Mouse (Mus musculus): ENCODE measurements at regions not wholly inside any gene's neighbourhood (a gene's known extent, or its start where the extent isn't known, plus 50 kb on each side); places are given as distances from the start of the nearest gene placed in this dataset.

GRCm38 (mm10) chr3:101660635-101661034 lies 56.2 kb upstream of the Atp1a1 start:
- 89% methylated on average over 6 of the region's 6 CpGs for WGBS
- no peaks in the 10 kb centered on the region for H3K27me3 ChIP-seq (ENCODE audit: control insufficient read depth, insufficient read depth, low read length)
- no peaks in the 10 kb centered on the region for H3K4me1 ChIP-seq (ENCODE audit: control insufficient read depth, insufficient read depth, insufficient read length)
- no peak overlapping the region for H3K27ac ChIP-seq (ENCODE audit: insufficient read depth, low read length)
- no peak for DNase-seq (ENCODE audit: low read depth in 1 of 2, low spot score in 2 of 2)
- H3K4me3 ChIP-seq (ENCODE audit: extremely low read depth, insufficient read depth, insufficient read length) = no peak overlapping the region
- TF ChIP-seq CTCF (IDR thresholded peaks at IDR 0.05; ENCODE audit: extremely low read depth, insufficient read depth, insufficient read length, insufficient replicate concordance) = no peak
- TF ChIP-seq POLR2A (IDR thresholded peaks at IDR 0.05; ENCODE audit: low read depth, low read length) = no peak
- no peaks in the 10 kb centered on the region for H3K36me3 ChIP-seq (ENCODE audit: control insufficient read depth, insufficient read depth, low read length)

- DNase-seq (ENCODE audit: low read depth in 1 of 2, low spot score in 2 of 2) = no peak
- H3K4me1 ChIP-seq (ENCODE audit: control insufficient read depth, insufficient read depth, insufficient read length) = no peaks in the 10 kb centered on the region
- WGBS = 93% methylated on average over 4 of the region's 4 CpGs
- H3K4me3 ChIP-seq (ENCODE audit: extremely low read depth, insufficient read depth, insufficient read length) = no peak overlapping the region
- H3K36me3 ChIP-seq (ENCODE audit: control insufficient read depth, insufficient read depth, low read length) = no peaks in the 10 kb centered on the region
- no peak overlapping the region for H3K27ac ChIP-seq (ENCODE audit: insufficient read depth, low read length)
- no peaks in the 10 kb centered on the region for H3K27me3 ChIP-seq (ENCODE audit: control insufficient read depth, insufficient read depth, low read length)
- TF ChIP-seq CTCF (IDR thresholded peaks at IDR 0.05; ENCODE audit: extremely low read depth, insufficient read depth, insufficient read length, insufficient replicate concordance) = no peak
- no peak for TF ChIP-seq POLR2A (IDR thresholded peaks at IDR 0.05; ENCODE audit: low read depth, low read length)
Observed at GRCm38 (mm10) chr3:101660176-101660575, 55.7 kb upstream of the Atp1a1 start.

- Histone ChIP-seq H3K4me1 (ENCODE audit: control insufficient read depth, insufficient read depth, insufficient read length) (no peaks in the 10 kb centered on the region), H3K36me3 (ENCODE audit: control insufficient read depth, insufficient read depth, low read length) (no peaks in the 10 kb centered on the region), H3K4me3 (ENCODE audit: extremely low read depth, insufficient read depth, insufficient read length) (no peak overlapping the region), H3K27ac (ENCODE audit: insufficient read depth, low read length) (no peak overlapping the region), H3K27me3 (ENCODE audit: control insufficient read depth, insufficient read depth, low read length) (no peaks in the 10 kb centered on the region)
- no peak for DNase-seq (ENCODE audit: low read depth in 1 of 2, low spot score in 2 of 2)
- TF ChIP-seq CTCF (IDR thresholded peaks at IDR 0.05; ENCODE audit: extremely low read depth, insufficient read depth, insufficient read length, insufficient replicate concordance) = no peak
- TF ChIP-seq POLR2A (IDR thresholded peaks at IDR 0.05; ENCODE audit: low read depth, low read length) = no peak
Observed at GRCm38 (mm10) chr3:101657979-101658378, 53.5 kb upstream of the Atp1a1 start.

GRCm38 (mm10) chr3:101654720-101655119 lies 50.2 kb upstream of the Atp1a1 start:
- WGBS = 90% methylated on average over 4 of the region's 4 CpGs
- Histone ChIP-seq H3K4me3 (ENCODE audit: extremely low read depth, insufficient read depth, insufficient read length) (no peak overlapping the region), H3K27me3 (ENCODE audit: control insufficient read depth, insufficient read depth, low read length) (no peaks in the 10 kb centered on the region), H3K36me3 (ENCODE audit: control insufficient read depth, insufficient read depth, low read length) (no peaks in the 10 kb centered on the region), H3K4me1 (ENCODE audit: control insufficient read depth, insufficient read depth, insufficient read length) (no peaks in the 10 kb centered on the region), H3K27ac (ENCODE audit: insufficient read depth, low read length) (no peak overlapping the region)
- DNase-seq (ENCODE audit: low read depth in 1 of 2, low spot score in 2 of 2) = no peak
- TF ChIP-seq CTCF (IDR thresholded peaks at IDR 0.05; ENCODE audit: extremely low read depth, insufficient read depth, insufficient read length, insufficient replicate concordance) (no peak), POLR2A (IDR thresholded peaks at IDR 0.05; ENCODE audit: low read depth, low read length) (no peak)
